Mouse (Mus musculus) spleen, postnatal 36 days (tissue): ENCODE results near the gene Gm8159.
"Not testable (repeated sequence)": the region's sequence is repeated elsewhere in the genome, so short reads cannot be mapped to it uniquely, and the experiment has no call there.

ENCODE experiments used
- DNase-seq, 2 experiments: peaks; one replicate each; pipeline ENCODE4 v3.0.0; 2022; ENCODE audit warnings: low spot score in 2 of 2, mixed read lengths in 1 of 2

Gm8159 gene

DNA sequence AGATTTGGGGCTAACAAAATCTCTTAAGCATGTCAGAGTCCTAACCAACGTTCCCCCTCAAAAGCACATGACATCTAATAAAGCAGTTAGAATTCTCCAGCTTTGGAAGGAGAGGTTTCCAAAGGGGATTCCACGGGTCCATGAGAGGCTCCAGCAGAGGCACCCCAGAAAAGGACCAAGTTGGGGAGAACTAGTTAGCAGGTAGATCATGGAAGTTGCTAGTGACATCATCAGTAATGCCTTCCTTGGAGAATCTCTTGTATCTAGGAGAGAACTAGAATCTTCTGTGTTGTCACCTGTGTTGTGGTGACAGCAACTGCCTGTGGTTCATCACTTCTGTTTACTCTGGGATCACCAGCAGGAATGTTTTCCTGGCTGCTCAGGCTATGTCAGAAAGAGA lies at the start of gene Gm8159:
TSS of gene Gm8159 (plus strand) at position 301 of the 400 bp plus-strand sequence.
- DNase-seq, result not testable (repeated sequence)

DNA sequence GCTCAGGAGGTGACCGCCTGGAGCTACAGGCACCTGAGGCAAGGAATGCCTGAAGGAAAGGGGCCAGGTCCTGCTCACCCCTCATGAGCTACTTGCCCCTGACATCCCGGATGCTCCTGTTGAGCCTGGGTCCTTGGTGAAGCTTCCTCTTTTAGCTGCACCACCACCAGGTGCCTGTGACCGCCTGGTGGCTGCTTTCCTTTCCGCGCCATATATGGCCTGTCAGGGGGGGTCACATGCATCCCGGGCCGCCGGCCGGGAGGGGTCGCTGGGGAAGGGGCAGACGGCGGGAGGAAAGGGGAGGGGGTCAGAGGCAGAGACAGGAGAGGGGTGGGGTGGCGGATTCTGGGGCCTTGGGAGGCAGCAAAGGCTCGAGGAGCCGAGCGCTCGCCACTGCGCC lies 17.2 kb downstream of the Gm8159 start:
- peak in 1 of 2 experiments; percentile 0 for DNase-seq

DNA sequence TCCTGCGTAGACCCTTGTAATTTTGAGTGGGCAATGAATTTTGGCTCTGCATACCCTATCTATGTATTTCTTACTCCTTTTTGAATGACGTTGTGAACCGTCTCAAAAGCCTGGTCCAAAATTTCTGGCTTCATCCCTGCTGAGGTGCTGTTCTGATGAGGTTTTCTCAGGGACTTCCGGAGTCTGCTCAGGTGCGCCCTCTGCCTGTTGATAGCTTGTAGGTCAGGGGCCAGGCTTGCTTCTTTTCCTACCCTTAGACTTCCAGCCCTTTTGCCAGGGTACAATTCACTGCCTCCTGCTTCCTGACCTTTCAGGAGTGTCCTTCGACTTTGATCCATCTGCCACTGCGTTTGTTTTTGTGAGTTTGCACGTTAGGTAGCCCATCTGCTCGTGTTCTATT lies 18.2 kb downstream of the Gm8159 start:
- not testable (repeated sequence) for DNase-seq

DNA sequence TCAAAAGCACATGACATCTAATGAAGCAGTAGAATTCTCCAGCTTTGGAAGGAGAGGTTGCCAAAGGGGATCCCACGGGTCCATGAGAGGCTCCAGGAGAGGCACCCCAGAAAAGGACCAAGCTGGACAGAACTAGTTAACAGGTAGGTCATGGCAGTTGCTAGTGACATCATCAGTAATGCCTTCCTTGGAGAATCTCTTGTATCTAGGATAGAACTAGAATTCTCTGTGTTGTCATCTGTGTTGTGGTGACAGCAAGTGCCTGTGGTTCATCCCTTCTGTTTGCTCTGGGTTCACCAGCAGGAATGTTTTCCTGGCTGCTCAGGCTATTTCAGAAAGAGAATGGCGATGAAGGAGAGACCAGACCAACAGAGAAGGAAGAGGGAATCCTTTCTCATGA lies 31.7 kb downstream of the Gm8159 start, which contains the start of gene Gm3239:
TSS of gene Gm3239 (plus strand) at position 301 of the 400 bp plus-strand sequence.
- not testable (repeated sequence) for DNase-seq
